Mouse (Mus musculus) olfactory bulb, adult 2 months (tissue): ENCODE data around the gene Ube4b.

Source experiments
- CTCF ChIP-seq: fragments of 200-500 bp; IDR thresholded peaks from 2 replicates; pipeline ENCODE4 v1.5.1; 2012; ENCODE audit warnings: low read depth, mild to moderate bottlenecking, low read length, moderate library complexity; ENCODE audit not compliant: insufficient read depth
- POLR2A ChIP-seq: fragments of 200-500 bp; IDR thresholded peaks from 2 replicates; pipeline ENCODE4 v1.6.1; 2012; ENCODE audit warnings: mild to moderate bottlenecking, low read depth, low read length, moderate library complexity; ENCODE audit not compliant: insufficient read depth

DNA sequence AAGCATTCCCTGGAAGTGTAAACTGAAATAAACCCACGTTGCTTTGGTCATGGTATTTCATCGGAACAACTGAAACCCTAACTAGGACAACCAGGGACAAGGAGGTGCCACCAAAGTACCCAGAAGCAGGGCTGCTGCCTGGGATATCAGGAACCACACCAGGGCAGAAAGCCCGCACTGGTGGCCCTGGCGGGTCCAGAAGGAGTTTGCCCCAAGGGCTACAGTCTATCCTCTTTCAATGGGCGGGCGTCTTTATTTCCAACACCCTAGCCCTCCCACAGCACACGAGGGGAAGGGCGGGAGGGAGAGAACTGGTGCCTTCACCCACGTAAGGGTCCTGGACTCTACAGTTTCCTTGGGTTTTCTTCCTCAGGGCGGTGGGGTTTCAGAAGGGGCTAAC lies 10.1 kb downstream of the Ube4b start:
- TF ChIP-seq CTCF (no peak), POLR2A (no peak)
